Mouse (Mus musculus): ENCODE results near the gene Fgfr2. TPM values are rescaled to one million over a fixed set of nuclear protein-coding genes. Genes with fewer than 3 reads are reported as not detected.

Gene Fgfr2
- polyA plus RNA-seq, 1 experiment from 2014 or later = 104 TPM

- no peak overlapping the region for H3K9ac ChIP-seq
- H3K36me3 ChIP-seq = peaks cover 42% of the 10 kb centered on the region
- H3K4me3 ChIP-seq (replicated peaks) = no peak overlapping the region
- H3K27me3 ChIP-seq (replicated peaks) = no peaks in the 10 kb centered on the region
- peaks cover 3% of the 10 kb centered on the region; the same call in 1 of the 2 replicates for H3K4me1 ChIP-seq
- no peak overlapping the region for H3K4me2 ChIP-seq
- no peak for ATAC-seq (ENCODE audit: insufficient read depth, low FRiP score, low read depth)
- 80% methylated on average over 9 of the region's 9 CpGs for WGBS
- no peaks in the 10 kb centered on the region for H3K9me3 ChIP-seq
- H3K27ac ChIP-seq = no peak overlapping the region
Measured at GRCm38 (mm10) chr7:130743239-130744025, 2379.7 kb downstream of the Fgfr2 start.

GRCm38 (mm10) chr7:130741099-130741498, 2382.1 kb downstream of the Fgfr2 start:
- Histone ChIP-seq H3K4me3 (replicated peaks) (no peak overlapping the region), H3K4me1 (peaks cover 3% of the 10 kb centered on the region; the same call in 1 of the 2 replicates), H3K9me3 (no peaks in the 10 kb centered on the region), H3K27ac (no peak overlapping the region), H3K9ac (no peak overlapping the region), H3K27me3 (replicated peaks) (no peaks in the 10 kb centered on the region), H3K4me2 (no peak overlapping the region), H3K36me3 (peaks cover 49% of the 10 kb centered on the region)
- ATAC-seq (ENCODE audit: insufficient read depth, low FRiP score, low read depth) = no peak
- WGBS = 80% methylated on average over 4 of the region's 4 CpGs

- H3K27ac ChIP-seq = no peak overlapping the region
- H3K4me2 ChIP-seq = no peak overlapping the region
- ATAC-seq (ENCODE audit: insufficient read depth, low FRiP score, low read depth) = no peak
- WGBS = 87% methylated on average over 2 of the region's 2 CpGs
- no peaks in the 10 kb centered on the region for H3K4me1 ChIP-seq
- no peaks in the 10 kb centered on the region for H3K9me3 ChIP-seq
- peaks cover 27% of the 10 kb centered on the region for H3K36me3 ChIP-seq
- H3K9ac ChIP-seq = no peak overlapping the region
- no peak overlapping the region for H3K4me3 ChIP-seq (replicated peaks)
- H3K27me3 ChIP-seq (replicated peaks) = no peaks in the 10 kb centered on the region
Measured at GRCm38 (mm10) chr7:130734195-130734787, 2388.9 kb downstream of the Fgfr2 start.

GRCm38 (mm10) chr7:130733423-130733822, 2389.7 kb downstream of the Fgfr2 start:
- Histone ChIP-seq H3K9ac (no peak overlapping the region), H3K4me3 (replicated peaks) (no peak overlapping the region), H3K9me3 (no peaks in the 10 kb centered on the region), H3K27me3 (replicated peaks) (no peaks in the 10 kb centered on the region), H3K36me3 (peaks cover 32% of the 10 kb centered on the region), H3K4me1 (no peaks in the 10 kb centered on the region), H3K27ac (no peak overlapping the region), H3K4me2 (no peak overlapping the region)
- 92% methylated on average over 8 of the region's 8 CpGs for WGBS
- ATAC-seq (ENCODE audit: insufficient read depth, low FRiP score, low read depth) = no peak

- H3K4me1 ChIP-seq = no peaks in the 10 kb centered on the region
- H3K9ac ChIP-seq = no peak overlapping the region
- H3K36me3 ChIP-seq = peaks cover 32% of the 10 kb centered on the region
- H3K27me3 ChIP-seq (replicated peaks) = no peaks in the 10 kb centered on the region
- H3K4me3 ChIP-seq (replicated peaks) = no peak overlapping the region
- 80% methylated on average over 6 of the region's 6 CpGs for WGBS
- H3K9me3 ChIP-seq = no peaks in the 10 kb centered on the region
- no peak overlapping the region for H3K4me2 ChIP-seq
- ATAC-seq (ENCODE audit: insufficient read depth, low FRiP score, low read depth) = no peak
- no peak overlapping the region for H3K27ac ChIP-seq
Measured at GRCm38 (mm10) chr7:130732908-130733307, 2390.2 kb downstream of the Fgfr2 start.

GRCm38 (mm10) chr7:130731792-130732191, 2391.4 kb downstream of the Fgfr2 start:
- Histone ChIP-seq H3K36me3 (peaks cover 22% of the 10 kb centered on the region), H3K4me1 (0 out of 2 replicates have a peak, but pooled peaks cover 6% of the 10 kb centered on the region), H3K4me3 (replicated peaks) (no peak overlapping the region), H3K4me2 (no peak overlapping the region), H3K9me3 (no peaks in the 10 kb centered on the region), H3K27me3 (replicated peaks) (no peaks in the 10 kb centered on the region), H3K27ac (no peak overlapping the region), H3K9ac (no peak overlapping the region)
- ATAC-seq (ENCODE audit: insufficient read depth, low FRiP score, low read depth) = no peak
- WGBS = 72% methylated on average over 7 of the region's 7 CpGs

GRCm38 (mm10) chr7:130727560-130727959, 2395.6 kb downstream of the Fgfr2 start:
- H3K4me3 ChIP-seq (replicated peaks) = no peak overlapping the region
- no peak for ATAC-seq (ENCODE audit: insufficient read depth, low FRiP score, low read depth)
- peaks cover 10% of the 10 kb centered on the region for H3K36me3 ChIP-seq
- 0 out of 2 replicates have a peak, but pooled peaks cover 6% of the 10 kb centered on the region for H3K4me1 ChIP-seq
- peak overlapping the region; percentile 37; the same call in 1 of the 2 replicates for H3K27ac ChIP-seq
- no peak overlapping the region for H3K4me2 ChIP-seq
- no peak overlapping the region for H3K9ac ChIP-seq
- H3K9me3 ChIP-seq = no peaks in the 10 kb centered on the region
- 81% methylated on average over 4 of the region's 4 CpGs for WGBS
- H3K27me3 ChIP-seq (replicated peaks) = no peaks in the 10 kb centered on the region

- Histone ChIP-seq H3K4me1 (0 out of 2 replicates have a peak, but pooled peaks cover 6% of the 10 kb centered on the region), H3K27ac (peak overlapping the region; percentile 37), H3K4me3 (replicated peaks) (no peak overlapping the region), H3K27me3 (replicated peaks) (no peaks in the 10 kb centered on the region), H3K4me2 (no peak overlapping the region), H3K36me3 (peaks cover 10% of the 10 kb centered on the region), H3K9ac (no peak overlapping the region), H3K9me3 (no peaks in the 10 kb centered on the region)
- WGBS = 38% methylated on average over 8 of the region's 8 CpGs
- 0 out of 2 replicates have a peak, but pooled peaks have one; percentile 13 for ATAC-seq (ENCODE audit: insufficient read depth, low FRiP score, low read depth)
Measured at GRCm38 (mm10) chr7:130726724-130727422, 2396.3 kb downstream of the Fgfr2 start.

GRCm38 (mm10) chr7:130726185-130726584, 2397.0 kb downstream of the Fgfr2 start:
- peaks cover 10% of the 10 kb centered on the region for H3K36me3 ChIP-seq
- no peak for ATAC-seq (ENCODE audit: insufficient read depth, low FRiP score, low read depth)
- H3K27me3 ChIP-seq (replicated peaks) = no peaks in the 10 kb centered on the region
- no peaks in the 10 kb centered on the region for H3K9me3 ChIP-seq
- 72% methylated on average over 3 of the region's 3 CpGs for WGBS
- 0 out of 2 replicates have a peak, but pooled peaks cover 6% of the 10 kb centered on the region for H3K4me1 ChIP-seq
- H3K9ac ChIP-seq = no peak overlapping the region
- no peak overlapping the region for H3K27ac ChIP-seq
- no peak overlapping the region for H3K4me2 ChIP-seq
- H3K4me3 ChIP-seq (replicated peaks) = no peak overlapping the region

- H3K36me3 ChIP-seq = no peaks in the 10 kb centered on the region
- H3K4me2 ChIP-seq = no peak overlapping the region
- H3K27ac ChIP-seq = peak overlapping the region; percentile 70
- no peak overlapping the region for H3K4me3 ChIP-seq (replicated peaks)
- H3K27me3 ChIP-seq (replicated peaks) = no peaks in the 10 kb centered on the region
- H3K9ac ChIP-seq = no peak overlapping the region
- 67% methylated on average over 9 of the region's 9 CpGs for WGBS
- ATAC-seq (ENCODE audit: insufficient read depth, low FRiP score, low read depth) = peak; percentile 43; the same call in 1 of the 2 replicates
- no peaks in the 10 kb centered on the region for H3K9me3 ChIP-seq
- peaks cover 9% of the 10 kb centered on the region for H3K4me1 ChIP-seq
Measured at GRCm38 (mm10) chr7:130720646-130721335, 2402.4 kb downstream of the Fgfr2 start.

- Histone ChIP-seq H3K4me3 (replicated peaks) (no peak overlapping the region), H3K27ac (peak overlapping the region; percentile 70), H3K4me1 (peaks cover 9% of the 10 kb centered on the region), H3K9ac (no peak overlapping the region), H3K4me2 (peak overlapping the region; percentile 20; the same call in 1 of the 2 replicates), H3K9me3 (no peaks in the 10 kb centered on the region), H3K27me3 (replicated peaks) (no peaks in the 10 kb centered on the region), H3K36me3 (no peaks in the 10 kb centered on the region)
- 37% methylated on average over 16 of the region's 16 CpGs for WGBS
- ATAC-seq (ENCODE audit: insufficient read depth, low FRiP score, low read depth) = peak; percentile 33; the same call in 1 of the 2 replicates
Measured at GRCm38 (mm10) chr7:130719931-130720598, 2403.1 kb downstream of the Fgfr2 start.
